Mouse (Mus musculus) urinary bladder, postnatal 36 days (tissue): ENCODE results near the gene Rere.

Experiments
- DNase-seq, 2 experiments: peaks; one replicate each; pipeline ENCODE4 v3.0.0; 2022; ENCODE audit warnings: low spot score in 2 of 2, mixed read lengths in 1 of 2

Rere gene

GRCm38 (mm10) chr4:150603366-150604061 is 322.1 kb downstream of the Rere start:
- DNase-seq, result no peak

- no peak for DNase-seq
Measured at GRCm38 (mm10) chr4:150605804-150606203, 324.4 kb downstream of the Rere start.

GRCm38 (mm10) chr4:150606449-150607161 is 325.2 kb downstream of the Rere start:
- no peak for DNase-seq

GRCm38 (mm10) chr4:150608670-150609069 is 327.2 kb downstream of the Rere start:
- DNase-seq, result no peak

GRCm38 (mm10) chr4:150613715-150614114 is 332.3 kb downstream of the Rere start:
- DNase-seq, result no peak

- no peak for DNase-seq
Measured at GRCm38 (mm10) chr4:150615251-150616028, 334.0 kb downstream of the Rere start.

- peak in 1 of 2 experiments; percentile 65 for DNase-seq
Measured at GRCm38 (mm10) chr4:150616029-150616420, 334.6 kb downstream of the Rere start.

- DNase-seq, result no peak
Measured at GRCm38 (mm10) chr4:150616841-150617240, 335.4 kb downstream of the Rere start.

- no peak for DNase-seq
Measured at GRCm38 (mm10) chr4:150619011-150619410, 337.6 kb downstream of the Rere start.

GRCm38 (mm10) chr4:150622641-150623040 is 341.2 kb downstream of the Rere start:
- DNase-seq, result no peak

- DNase-seq, result no peak
Measured at GRCm38 (mm10) chr4:150624214-150624823, 342.9 kb downstream of the Rere start.

- DNase-seq, result no peak
Measured at GRCm38 (mm10) chr4:150624933-150625332, 343.5 kb downstream of the Rere start.

- peak; percentile 68 to 69 for DNase-seq
Measured at GRCm38 (mm10) chr4:150625425-150625824, 344.0 kb downstream of the Rere start.

GRCm38 (mm10) chr4:150625951-150626732 is 344.7 kb downstream of the Rere start:
- peak; percentile 63 to 67 for DNase-seq

GRCm38 (mm10) chr4:150629266-150629665 is 347.8 kb downstream of the Rere start:
- DNase-seq, result no peak

- no peak for DNase-seq
Measured at GRCm38 (mm10) chr4:150635568-150635967, 354.1 kb downstream of the Rere start.

GRCm38 (mm10) chr4:150636635-150637034 is 355.2 kb downstream of the Rere start:
- DNase-seq, result no peak

- DNase-seq, result no peak
Measured at GRCm38 (mm10) chr4:150644299-150644698, 362.9 kb downstream of the Rere start.

GRCm38 (mm10) chr4:150649327-150649726 is 367.9 kb downstream of the Rere start:
- DNase-seq, result no peak

GRCm38 (mm10) chr4:150651390-150652277 is 370.2 kb downstream of the Rere start, which contains the start of gene Slc45a1:
Gene Slc45a1, minus strand, starts transcription at chr4:150652174.
- no peak for DNase-seq
